Comparison of ENCODE assay signal across 26 mouse cellular contexts in genomic region chr10:64876506-64876905, GRCm38 (mm10).
"Had no signal": no experiment of that assay in that cellular context is flagged by ENCODE, and none has a peak within 500 bp of the region (broad histone marks: within the 10 kb centered on the region; RNA-seq: fewer than 3 reads in every experiment).

No protein-coding gene starts in this region.

- H3K27me3 ChIP-seq: heart, embryonic 12.5 days; hindbrain, embryonic 12.5 days; intestine, embryonic 15.5 days; limb, embryonic 12.5 days; liver, embryonic 13.5 days; liver, embryonic 15.5 days had no signal

- H3K9ac ChIP-seq: heart, embryonic 12.5 days; hindbrain, embryonic 12.5 days; hindbrain, embryonic 14.5 days; intestine, embryonic 15.5 days; limb, embryonic 12.5 days; liver, embryonic 13.5 days; liver, embryonic 15.5 days; liver, postnatal 0 days had no signal

- H3K27ac ChIP-seq: gastrocnemius, adult 2 months; heart, embryonic 10.5 days; hindbrain, embryonic 10.5 days; hindbrain, embryonic 12.5 days; hindbrain, embryonic 14.5 days; intestine, embryonic 15.5 days; kidney, postnatal 0 days; layer of hippocampus, adult 2 months; left cerebral cortex, adult 2 months; limb, embryonic 10.5 days; limb, embryonic 12.5 days; liver, embryonic 13.5 days; liver, embryonic 15.5 days had no signal

- ATAC-seq: hindbrain, embryonic 16.5 days; inflammation-experienced regulatory T-cells, adult 6 months; intestine, embryonic 15.5 days; intestine, postnatal 0 days; liver, postnatal 0 days had no signal

- DNase-seq: gastrocnemius, adult 2 months; gastrocnemius, postnatal 10 days; gastrocnemius, postnatal 25 days; heart, adult 18-20 months; heart, postnatal 10 days; heart, postnatal 4 days; kidney, postnatal 14 days; liver; liver, embryonic 13.5 days; liver, postnatal 0 days had no signal

- H3K36me3 ChIP-seq: heart, embryonic 10.5 days; heart, embryonic 12.5 days; hindbrain, embryonic 10.5 days; hindbrain, embryonic 12.5 days; intestine, embryonic 15.5 days; limb, embryonic 10.5 days; limb, embryonic 12.5 days; liver, embryonic 13.5 days; liver, embryonic 15.5 days had no signal

- H3K4me2 ChIP-seq: heart, embryonic 12.5 days; hindbrain, embryonic 12.5 days; hindbrain, embryonic 14.5 days; intestine, embryonic 15.5 days; limb, embryonic 12.5 days; liver, embryonic 11.5 days; liver, embryonic 13.5 days; liver, embryonic 15.5 days had no signal

- H3K4me3 ChIP-seq: gastrocnemius, adult 2 months; heart, embryonic 10.5 days; heart, embryonic 12.5 days; hindbrain, embryonic 10.5 days; hindbrain, embryonic 12.5 days; intestine, embryonic 15.5 days; layer of hippocampus, adult 2 months; left cerebral cortex, adult 2 months; limb, embryonic 10.5 days; limb, embryonic 12.5 days; liver, embryonic 13.5 days; liver, embryonic 15.5 days had no signal

- H3K9me3 ChIP-seq: heart, embryonic 10.5 days; heart, embryonic 12.5 days; hindbrain, embryonic 10.5 days; hindbrain, embryonic 12.5 days; intestine, embryonic 15.5 days; limb, embryonic 10.5 days; limb, embryonic 12.5 days; liver, embryonic 13.5 days; liver, embryonic 15.5 days had no signal

- H3K4me1 ChIP-seq: heart, embryonic 10.5 days; heart, embryonic 12.5 days; hindbrain, embryonic 10.5 days; hindbrain, embryonic 12.5 days; intestine, embryonic 15.5 days; limb, embryonic 10.5 days; limb, embryonic 12.5 days; liver, embryonic 13.5 days; liver, embryonic 15.5 days had no signal
